Mouse (Mus musculus): ENCODE measurements at regions not wholly inside any gene's neighbourhood (a gene's known extent, or its start where the extent isn't known, plus 50 kb on each side); places are given as distances from the start of the nearest gene placed in this dataset.

GRCm38 (mm10) chr8:56682564-56682963 is 131.7 kb downstream of the Fbxo8 start:
- no peak for DNase-seq

GRCm38 (mm10) chr8:56684352-56684751 is 133.5 kb downstream of the Fbxo8 start:
- DNase-seq: no peak

GRCm38 (mm10) chr8:56695436-56695835 is 144.5 kb downstream of the Fbxo8 start:
- DNase-seq: no peak

- no peak for DNase-seq
Observed at GRCm38 (mm10) chr8:56700580-56701145, 149.8 kb downstream of the Fbxo8 start.

GRCm38 (mm10) chr8:56706377-56706776 is 155.5 kb downstream of the Fbxo8 start:
- no peak for DNase-seq

- DNase-seq: no peak
Observed at GRCm38 (mm10) chr8:56706941-56707706, 156.2 kb downstream of the Fbxo8 start.

GRCm38 (mm10) chr8:56720001-56720400 is 169.1 kb downstream of the Fbxo8 start:
- no peak for DNase-seq

GRCm38 (mm10) chr8:56722473-56723236 is 171.8 kb downstream of the Fbxo8 start:
- DNase-seq: no peak

- DNase-seq: no peak
Observed at GRCm38 (mm10) chr8:56724607-56725006, 173.7 kb downstream of the Fbxo8 start.

- no peak for DNase-seq
Observed at GRCm38 (mm10) chr8:56733318-56733717, 182.4 kb downstream of the Fbxo8 start.

- DNase-seq: no peak
Observed at GRCm38 (mm10) chr8:56735021-56735420, 184.1 kb downstream of the Fbxo8 start.

GRCm38 (mm10) chr8:56767034-56767433 is 216.1 kb downstream of the Fbxo8 start:
- no peak for DNase-seq

GRCm38 (mm10) chr8:56784441-56784840 is 233.6 kb downstream of the Fbxo8 start:
- DNase-seq: no peak

GRCm38 (mm10) chr8:56789549-56790270 is 238.8 kb downstream of the Fbxo8 start:
- peak in 1 of 2 experiments; percentile 1 for DNase-seq

GRCm38 (mm10) chr8:56832651-56833050 is 281.8 kb downstream of the Fbxo8 start:
- no peak for DNase-seq

GRCm38 (mm10) chr8:56833129-56833528 is 282.2 kb downstream of the Fbxo8 start:
- DNase-seq: no peak

- no peak for DNase-seq
Observed at GRCm38 (mm10) chr8:56883449-56883848, 332.6 kb downstream of the Fbxo8 start.

- no peak for DNase-seq
Observed at GRCm38 (mm10) chr8:56884195-56884594, 333.3 kb downstream of the Fbxo8 start.

- no peak for DNase-seq
Observed at GRCm38 (mm10) chr8:56893638-56894037, 342.7 kb downstream of the Fbxo8 start.

GRCm38 (mm10) chr8:56915362-56915761 is 364.5 kb downstream of the Fbxo8 start:
- no peak for DNase-seq

- no peak for DNase-seq
Observed at GRCm38 (mm10) chr8:56915989-56916388, 365.1 kb downstream of the Fbxo8 start.

GRCm38 (mm10) chr8:56924724-56925123 is 373.8 kb downstream of the Fbxo8 start:
- no peak for DNase-seq

GRCm38 (mm10) chr8:56927166-56927565 is 376.3 kb downstream of the Fbxo8 start:
- DNase-seq: no peak

Data from lung, adult 18-20 months (tissue).